Mouse (Mus musculus) liver, embryonic 14 days (tissue): ENCODE measurements around the gene Dnah1. TPM values are rescaled to one million over a fixed set of nuclear protein-coding genes. Genes with fewer than 3 reads are reported as not detected.

ENCODE experiments used
- polyA plus RNA-seq: library from polyadenylated mRNA; depleted of rRNA; stranded (reverse); fragments of >200 nt; gene quantifications from 2 replicates; pipeline ENCODE4 v1.2.3, GENCODE M21; 2012; rRNA removed

Gene Dnah1
- polyA plus RNA-seq, result 0.09 and 0.14 TPM in 2 replicates

GRCm38 (mm10) chr14:31323849-31324792 is at the start of gene Dnah1:
Gene Dnah1, minus strand, starts transcription at chr14:31323896.

GRCm38 (mm10) chr14:31336369-31337155 is 12.9 kb upstream of the Dnah1 start, which contains the start of gene Capn7:
Gene Capn7, plus strand, starts transcription at chr14:31336638.

GRCm38 (mm10) chr14:31251084-31251604 is 72.6 kb downstream of the Dnah1 start, which contains the start of the genes Phf7 and Bap1:
Gene Phf7, minus strand, starts transcription at chr14:31251317.
Gene Bap1, plus strand, starts transcription at chr14:31251450.

GRCm38 (mm10) chr14:31217666-31218065 is 106.0 kb downstream of the Dnah1 start, which contains the start of gene Sema3g:
Gene Sema3g, plus strand, starts transcription at chr14:31217860.

GRCm38 (mm10) chr14:31216846-31217245 is 106.8 kb downstream of the Dnah1 start, which contains the start of gene Nisch:
Gene Nisch, minus strand, starts transcription at chr14:31216946.

Other genes starting within 250 kb of the Dnah1 start
- 25.4 and 28.7 TPM in 2 replicates for gene Smim4, start 194.9 kb downstream of the Dnah1 start, polyA plus RNA-seq
- gene Nt5dc2, start 192.8 kb downstream of the Dnah1 start, polyA plus RNA-seq, result 125 and 132 TPM in 2 replicates
- 17.4 and 20.0 TPM in 2 replicates for gene Stab1, start 155.3 kb downstream of the Dnah1 start, polyA plus RNA-seq
- gene Tnnc1, start 115.6 kb downstream of the Dnah1 start, polyA plus RNA-seq, result 26.9 and 38.1 TPM in 2 replicates
- gene Nisch, start 107.0 kb downstream of the Dnah1 start, polyA plus RNA-seq, result 57.5 and 73.8 TPM in 2 replicates
- gene Sema3g, start 106.0 kb downstream of the Dnah1 start, polyA plus RNA-seq, result 0.12 and 0.14 TPM in 2 replicates
- gene Phf7, start 72.6 kb downstream of the Dnah1 start, polyA plus RNA-seq, result 2.9 and 3.1 TPM in 2 replicates
- gene Bap1, start 72.4 kb downstream of the Dnah1 start, polyA plus RNA-seq, result 24.0 and 27.4 TPM in 2 replicates
- 13.1 and 14.8 TPM in 2 replicates for gene Capn7, start 12.7 kb upstream of the Dnah1 start, polyA plus RNA-seq
- gene Sh3bp5, start 112.2 kb upstream of the Dnah1 start, polyA plus RNA-seq, result 15.1 and 16.3 TPM in 2 replicates
- gene Eaf1, start 170.5 kb upstream of the Dnah1 start, polyA plus RNA-seq, result 21.1 and 24.9 TPM in 2 replicates
- gene Mettl6, start 171.1 kb upstream of the Dnah1 start, polyA plus RNA-seq, result 9.8 and 10.8 TPM in 2 replicates